ENCODE assay signal across 8 mouse cellular contexts in the genomic region with DNA sequence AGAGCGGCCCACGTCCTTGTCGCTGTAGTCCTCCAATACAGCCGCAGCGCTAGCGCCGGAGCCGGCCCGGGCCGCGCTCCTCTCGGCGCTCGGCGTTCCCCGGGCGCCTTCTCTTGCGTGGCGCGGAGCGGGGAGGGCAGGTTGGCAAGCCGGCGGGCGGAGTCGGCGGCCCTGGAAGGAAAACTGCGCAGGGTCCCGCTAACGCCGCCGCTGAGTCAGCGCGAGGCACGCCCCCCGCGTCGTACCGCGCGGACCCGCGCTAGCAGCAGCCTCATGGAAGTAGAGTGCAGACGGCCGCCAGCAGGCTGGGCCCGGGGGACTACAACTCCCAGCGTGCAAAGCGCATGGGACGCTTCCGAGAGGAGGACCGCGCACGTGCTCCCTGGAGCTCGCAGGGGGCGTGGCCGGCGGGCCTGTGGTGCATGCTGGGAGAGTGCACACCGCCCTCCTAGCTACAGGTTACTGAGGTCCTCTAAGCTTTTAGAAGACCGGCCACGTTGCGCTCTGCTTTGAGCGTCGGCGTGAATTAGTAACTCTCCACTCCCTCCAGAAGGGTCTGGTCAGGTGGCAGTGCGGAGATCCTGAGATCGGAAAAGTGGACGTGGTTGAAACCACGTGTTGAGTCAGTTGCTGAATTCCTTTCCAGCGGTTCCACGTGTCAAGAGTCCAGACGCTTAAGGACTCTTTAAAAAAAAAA. TPM values are rescaled to one million over a fixed set of nuclear protein-coding genes. Genes with fewer than 3 reads are reported as not detected.
DNase-seq lines count a peak whose midpoint lies in the region; ATAC-seq and TF ChIP-seq lines count a peak whose summit lies in the region.

Xpot (minus strand) TSS at position 147 of the 697 bp plus-strand sequence.

- peak within 1 kb of the TSS; percentile 69 for H3K4me2 ChIP-seq in hindbrain, embryonic 13.5 days

- peak within 1 kb of the TSS; percentile 95 for H3K27ac ChIP-seq in hindbrain, embryonic 13.5 days

- H3K36me3 ChIP-seq in hindbrain, embryonic 13.5 days, result peaks cover 8% of the 10 kb centered on the region

- no peak for TF ChIP-seq CTCF in Patski (IDR thresholded peaks at IDR 0.05)

- no peaks in the 10 kb centered on the region for H3K9me3 ChIP-seq in hindbrain, embryonic 13.5 days

- peak; percentile 83 for DNase-seq in Patski (ENCODE audit: low read depth, low spot score)
- peak; percentile 98 to 99 for DNase-seq in cerebellum, postnatal 14 days
- DNase-seq in frontal cortex, postnatal 14 days (ENCODE audit: low spot score in 2 of 2), result peak; percentile 96 to 97
- peak; percentile 93 to 96 for DNase-seq in layer of hippocampus, postnatal 25 days (ENCODE audit: extremely low spot score in 1 of 2, low spot score in 1 of 2)
- DNase-seq in lung, postnatal 25 days (ENCODE audit: low spot score), result peak; percentile 98
- peak; percentile 97 for DNase-seq in retina, embryonic 14.5 days (ENCODE audit: low spot score)
- DNase-seq in thymus, postnatal 4 days, result peak; percentile 99

- CTCF ChIA-PET in Patski (lab: Charles Lee), result no interaction called here

- H3K27me3 ChIP-seq in Patski, result no peaks in the 10 kb centered on the region
- no peaks in the 10 kb centered on the region for H3K27me3 ChIP-seq in hindbrain, embryonic 13.5 days

- peak within 1 kb of the TSS; percentile 81 for H3K4me3 ChIP-seq in hindbrain, embryonic 13.5 days

- ATAC-seq in Patski, result peak; percentile 96
- ATAC-seq in hindbrain, embryonic 13.5 days (ENCODE audit: low FRiP score), result peak; percentile 100

- under 1% methylated on average over 70 of the region's 70 CpGs for WGBS in hindbrain, embryonic 13.5 days

- peaks cover 17% of the 10 kb centered on the region for H3K4me1 ChIP-seq in hindbrain, embryonic 13.5 days (replicated peaks)

- H3K9ac ChIP-seq in hindbrain, embryonic 13.5 days, result peak within 1 kb of the TSS; percentile 85

- in situ Hi-C loops in Patski (cut with MboI; ENCODE audit: low pct_unique_long_range_greater_than_20kb), result no loop called here

- POLR2A ChIA-PET in Patski (lab: Charles Lee), result interaction anchor here (0.9 kb wide), 1 partner anchor 11 kb away, joined by 3 read pairs; no protein-coding TSS in a partner anchor

RNA-seq across cellular contexts. Expression of gene Xpot, which starts in this region (rescaled TPM):
- polyA plus RNA-seq in Patski (2021), result 67.3 TPM
- 26.7 and 29.5 TPM in 2 replicates for polyA plus RNA-seq in hindbrain, embryonic 13.5 days (2015; fragmentation: Nextera tagmentation; extraction: Ambion mirVana)
- 10 to 100 TPM; 61.2 to 69.0 TPM for total RNA-seq in layer of hippocampus, postnatal 25 days (2021)

Comparison
In these comparisons a context has a peak if more than half of its experiments do, and no peak if none do; other contexts are left out.
1. Peak in every context shown above with its lines: DNase-seq, ATAC-seq, H3K4me3 ChIP-seq and H3K27ac ChIP-seq.